Mouse (Mus musculus) small intestine, adult 2 months (tissue): ENCODE measurements around the gene Pgbd5.

ENCODE experiments used
- CTCF ChIP-seq: fragments of 200-500 bp; IDR thresholded peaks from 2 replicates; pipeline ENCODE4 v1.5.1; 2012; ENCODE audit warnings: low read depth, mild to moderate bottlenecking, control low read depth, inconsistent platforms, low read length, moderate library complexity, mixed read lengths; ENCODE audit not compliant: insufficient replicate concordance, insufficient read length; ENCODE audit errors: extremely low read depth
- POLR2A ChIP-seq: fragments of 200-500 bp; IDR thresholded peaks from 2 replicates; pipeline ENCODE4 v1.6.1; 2012; ENCODE audit warnings: low read depth, mild to moderate bottlenecking, control low read depth, inconsistent platforms, low read length, moderate library complexity

DNA sequence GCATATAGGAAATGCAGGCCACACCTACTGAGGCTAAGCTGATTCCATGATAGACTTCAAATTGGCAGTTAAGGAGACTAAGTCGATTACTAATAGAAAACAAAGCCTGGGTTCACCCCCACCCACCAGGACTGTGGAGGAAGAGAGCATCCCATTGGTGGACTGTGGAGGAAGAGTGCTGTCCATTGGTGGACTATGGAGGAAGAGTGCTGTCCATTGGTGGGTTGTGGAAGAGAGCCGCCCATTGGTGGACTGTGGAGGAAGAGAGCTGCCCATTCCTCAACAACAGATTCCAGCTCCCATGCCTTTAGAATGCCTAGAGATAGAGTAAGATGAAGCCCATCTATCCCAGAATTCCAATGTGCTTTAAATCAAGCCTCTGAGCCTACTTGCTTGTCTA lies 42.9 kb downstream of the Pgbd5 start:
- no peak for TF ChIP-seq CTCF
- TF ChIP-seq POLR2A = no peak
